Mouse (Mus musculus) liver, adult 2 months (tissue): ENCODE results near the gene Hs3st6.

ENCODE experiments used
- CTCF ChIP-seq: fragments of 200-500 bp; IDR thresholded peaks from 2 replicates; pipeline ENCODE4 v1.5.1; 2011; ENCODE audit warnings: low read depth, low read length, control low read depth
- POLR2A ChIP-seq: fragments of 200-500 bp; IDR thresholded peaks from 2 replicates; pipeline ENCODE4 v1.6.1; 2011; ENCODE audit warnings: low read length, control low read depth; ENCODE audit not compliant: insufficient read depth; ENCODE audit errors: extremely low read depth

DNA sequence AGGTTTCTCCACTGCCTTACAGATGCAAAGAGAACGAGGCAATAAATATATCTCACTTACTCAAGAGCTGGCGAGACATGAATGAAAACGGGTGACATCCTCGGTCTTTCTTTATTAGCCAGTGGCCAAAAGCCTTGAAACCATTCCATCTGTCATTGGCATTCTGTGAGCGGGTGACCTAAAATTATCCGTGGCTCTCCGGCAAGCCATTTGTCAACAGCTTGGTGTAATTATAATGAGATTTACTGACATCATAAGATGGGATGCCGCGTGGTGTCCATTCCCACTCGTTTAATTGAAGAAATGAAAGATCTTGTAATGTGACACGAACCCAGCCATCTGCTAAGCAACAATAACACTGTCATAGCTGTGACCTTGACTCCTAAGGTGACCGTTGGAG is 42.0 kb downstream of the Hs3st6 start:
- TF ChIP-seq POLR2A (no peak), CTCF (no peak)
